Mouse (Mus musculus): ENCODE data around the gene Alpl.

The Alpl gene

GRCm38 (mm10) chr4:137795611-137796557 lies at the start of gene Alpl:
Gene Alpl (minus strand): TSS chr4:137796384.
- peak; percentile 74 for DNase-seq

- peak; percentile 84 for DNase-seq
Observed at GRCm38 (mm10) chr4:137844656-137845055, 48.5 kb upstream of the Alpl start.

- DNase-seq = no peak
Observed at GRCm38 (mm10) chr4:137839452-137839851, 43.3 kb upstream of the Alpl start.

- DNase-seq = no peak
Observed at GRCm38 (mm10) chr4:137838791-137839190, 42.6 kb upstream of the Alpl start.

- peak; percentile 32 for DNase-seq
Observed at GRCm38 (mm10) chr4:137837792-137838191, 41.6 kb upstream of the Alpl start.

GRCm38 (mm10) chr4:137836741-137837140 lies 40.6 kb upstream of the Alpl start:
- DNase-seq = no peak

- peak; percentile 89 for DNase-seq
Observed at GRCm38 (mm10) chr4:137835624-137836337, 39.6 kb upstream of the Alpl start.

GRCm38 (mm10) chr4:137831598-137831997 lies 35.4 kb upstream of the Alpl start:
- DNase-seq = no peak

GRCm38 (mm10) chr4:137830380-137830779 lies 34.2 kb upstream of the Alpl start:
- no peak for DNase-seq

- DNase-seq = no peak
Observed at GRCm38 (mm10) chr4:137824881-137825280, 28.7 kb upstream of the Alpl start.

GRCm38 (mm10) chr4:137823542-137823941 lies 27.4 kb upstream of the Alpl start:
- no peak for DNase-seq

GRCm38 (mm10) chr4:137822537-137822936 lies 26.4 kb upstream of the Alpl start:
- DNase-seq = no peak

GRCm38 (mm10) chr4:137820721-137821120 lies 24.5 kb upstream of the Alpl start:
- peak; percentile 50 for DNase-seq

- peak; percentile 76 for DNase-seq
Observed at GRCm38 (mm10) chr4:137819487-137819886, 23.3 kb upstream of the Alpl start.

GRCm38 (mm10) chr4:137818341-137818740 lies 22.2 kb upstream of the Alpl start:
- no peak for DNase-seq

- peak; percentile 18 for DNase-seq
Observed at GRCm38 (mm10) chr4:137816216-137816615, 20.0 kb upstream of the Alpl start.

GRCm38 (mm10) chr4:137815473-137815872 lies 19.3 kb upstream of the Alpl start:
- no peak for DNase-seq

- DNase-seq = no peak
Observed at GRCm38 (mm10) chr4:137814140-137814539, 18.0 kb upstream of the Alpl start.

- peak; percentile 28 for DNase-seq
Observed at GRCm38 (mm10) chr4:137812946-137813708, 16.9 kb upstream of the Alpl start.

- no peak for DNase-seq
Observed at GRCm38 (mm10) chr4:137809999-137810398, 13.8 kb upstream of the Alpl start.

- no peak for DNase-seq
Observed at GRCm38 (mm10) chr4:137807301-137807851, 11.2 kb upstream of the Alpl start.

- DNase-seq = peak; percentile 20
Observed at GRCm38 (mm10) chr4:137801196-137801595, 5.0 kb upstream of the Alpl start.

- DNase-seq = peak; percentile 18
Observed at GRCm38 (mm10) chr4:137800324-137800723, 4.1 kb upstream of the Alpl start.

All from lung, postnatal 10 days (tissue).